Mouse (Mus musculus) MEL (cell line): Measurements from ENCODE around the gene Fcrlb. TPM values are rescaled to one million over a fixed set of nuclear protein-coding genes. Genes with fewer than 3 reads are reported as not detected.

Experiments used
- DNase-seq: peaks from one replicate; pipeline ENCODE4 v3.0.0; 2011; ENCODE audit warnings: low read depth, low spot score
- H3K27ac ChIP-seq: 2 replicates; pipeline ENCODE4 v1.5.1; 2012; ENCODE audit warnings: low read depth, mild to moderate bottlenecking, control low read depth, low read length, moderate library complexity; ENCODE audit not compliant: control insufficient read depth
- H3K27me3 ChIP-seq, 2 experiments: fragments of 150-350 bp in 1 of 2; sonication (generic) in 1 of 2; 2 replicates each; pipeline ENCODE4 v1.6.1; 2012; ENCODE audit warnings: low read length in 2 of 2, mild to moderate bottlenecking in 2 of 2, improper control_type of control experiment in 1 of 2, moderate library complexity in 1 of 2; ENCODE audit not compliant: insufficient read depth in 2 of 2, control insufficient read depth in 1 of 2
- H3K36me3 ChIP-seq, 2 experiments: 2 replicates each; pipeline ENCODE4 v1.6.1; 2012 to 2014; ENCODE audit warnings: low read length in 2 of 2, improper control_type of control experiment in 1 of 2, inconsistent platforms in 1 of 2, mild to moderate bottlenecking in 1 of 2; ENCODE audit not compliant: insufficient read depth in 2 of 2, control insufficient read depth in 1 of 2
- H3K4me1 ChIP-seq, 2 experiments: fragments of 150-350 bp in 1 of 2; sonication (generic) in 1 of 2; 2 replicates each; pipeline ENCODE4 v1.6.1; 2012; ENCODE audit warnings: low read length in 2 of 2, improper control_type of control experiment in 1 of 2, mild to moderate bottlenecking in 1 of 2; ENCODE audit not compliant: insufficient read depth in 2 of 2, control insufficient read depth in 1 of 2
- H3K4me3 ChIP-seq, 2 experiments: fragments of 150-350 bp in 1 of 2; sonication (generic) in 1 of 2; 2 replicates each; pipeline ENCODE4 v1.5.1; 2012; ENCODE audit warnings: low read depth in 2 of 2, low read length in 2 of 2, mild to moderate bottlenecking in 2 of 2, moderate library complexity in 2 of 2, control low read depth in 1 of 2, improper control_type of control experiment in 1 of 2; ENCODE audit not compliant: control insufficient read depth in 1 of 2, insufficient read depth in 1 of 2
- H3K79me2 ChIP-seq: 2 replicates; pipeline ENCODE4 v1.6.1; 2012; ENCODE audit warnings: mild to moderate bottlenecking, low read length, moderate library complexity; ENCODE audit not compliant: control insufficient read depth, poor library complexity, insufficient read depth
- H3K9ac ChIP-seq: 2 replicates; pipeline ENCODE4 v1.6.1; 2012; ENCODE audit warnings: low read depth, mild to moderate bottlenecking, control low read depth, low read length, moderate library complexity; ENCODE audit not compliant: control insufficient read depth, poor library complexity, severe bottlenecking
- H3K9me3 ChIP-seq: fragments of 150-350 bp; sonication (generic); replicated peaks from 2 replicates; pipeline ENCODE4 v1.6.1; 2012; ENCODE audit warnings: mild to moderate bottlenecking, low read length, improper control_type of control experiment, moderate library complexity; ENCODE audit not compliant: insufficient read depth
- BHLHE40 ChIP-seq: IDR thresholded peaks from 2 replicates; pipeline ENCODE4 v1.6.1; 2012; ENCODE audit warnings: low read depth, mild to moderate bottlenecking, inconsistent platforms, low read length, improper control_type of control experiment, borderline replicate concordance
- CTCF ChIP-seq, 3 experiments: IDR thresholded peaks in 2 of 3; conservative IDR thresholded peaks in 1 of 3; 2 replicates each; pipeline ENCODE4 v1.5.1; 2011 to 2012; ENCODE audit warnings: low read length in 3 of 3, low read depth in 2 of 3, mild to moderate bottlenecking in 2 of 3, improper control_type of control experiment in 1 of 3, inconsistent platforms in 1 of 3, mixed read lengths in 1 of 3, moderate library complexity in 1 of 3; ENCODE audit not compliant: control insufficient read depth in 1 of 3, insufficient read depth in 1 of 3, poor library complexity in 1 of 3, severe bottlenecking in 1 of 3
- ELF1 ChIP-seq: IDR thresholded peaks from 2 replicates; pipeline ENCODE4 v1.6.1; 2014; ENCODE audit warnings: low read depth, mild to moderate bottlenecking, inconsistent platforms, low read length, improper control_type of control experiment, moderate library complexity
- EP300 ChIP-seq, 2 experiments: IDR thresholded peaks; 2 replicates each; pipeline ENCODE4 v1.6.1; 2011; ENCODE audit warnings: improper control_type of control experiment in 2 of 2, low read length in 2 of 2, low read depth in 1 of 2, mild to moderate bottlenecking in 1 of 2
- ETS1 ChIP-seq: IDR thresholded peaks from 2 replicates; pipeline ENCODE4 v1.6.1; 2012; ENCODE audit warnings: low read depth, mild to moderate bottlenecking, inconsistent platforms, low read length, improper control_type of control experiment, moderate library complexity
- GABPA ChIP-seq: IDR thresholded peaks from 2 replicates; pipeline ENCODE4 v1.6.1; 2012; ENCODE audit warnings: low read depth, mild to moderate bottlenecking, inconsistent platforms, low read length, improper control_type of control experiment, moderate library complexity
- JUND ChIP-seq: IDR thresholded peaks from 2 replicates; pipeline ENCODE4 v1.6.1; 2011; ENCODE audit warnings: low read depth, mild to moderate bottlenecking, improper control_type of control experiment, low read length
- MEF2A ChIP-seq: IDR thresholded peaks from 2 replicates; pipeline ENCODE4 v1.6.1; 2014; ENCODE audit warnings: low read depth, mild to moderate bottlenecking, inconsistent platforms, low read length, improper control_type of control experiment; ENCODE audit not compliant: poor library complexity, insufficient replicate concordance, severe bottlenecking; ENCODE audit errors: extremely low read depth
- MXI1 ChIP-seq: IDR thresholded peaks from 2 replicates; pipeline ENCODE4 v1.6.1; 2011; ENCODE audit warnings: mild to moderate bottlenecking, low read depth, low read length, improper control_type of control experiment
- MYC ChIP-seq: IDR thresholded peaks from 2 replicates; pipeline ENCODE4 v1.6.1; 2011; ENCODE audit warnings: low read depth, mild to moderate bottlenecking, low read length, improper control_type of control experiment, moderate library complexity
- NRF1 ChIP-seq: IDR thresholded peaks from 2 replicates; pipeline ENCODE4 v1.6.1; 2014; ENCODE audit warnings: low read depth, mild to moderate bottlenecking, inconsistent platforms, low read length, improper control_type of control experiment, moderate library complexity; ENCODE audit not compliant: poor library complexity, insufficient read depth, severe bottlenecking
- POLR2A ChIP-seq, 2 experiments: IDR thresholded peaks; 2 replicates each; pipeline ENCODE4 v1.6.1; 2011 to 2012; ENCODE audit warnings: low read length in 2 of 2, mild to moderate bottlenecking in 2 of 2, control low read depth in 1 of 2, improper control_type of control experiment in 1 of 2, low read depth in 1 of 2, moderate library complexity in 1 of 2; ENCODE audit not compliant: control insufficient read depth in 1 of 2, insufficient read depth in 1 of 2, poor library complexity in 1 of 2
- POLR2AphosphoS5 ChIP-seq: IDR thresholded peaks from 2 replicates; pipeline ENCODE4 v1.6.1; 2012; ENCODE audit warnings: low read depth, borderline replicate concordance, mild to moderate bottlenecking, inconsistent platforms, low read length, moderate library complexity, mixed read lengths
- RAD21 ChIP-seq: IDR thresholded peaks from 2 replicates; pipeline ENCODE4 v1.6.1; 2011; ENCODE audit warnings: mild to moderate bottlenecking, low read depth, low read length, improper control_type of control experiment
- SIN3A ChIP-seq: IDR thresholded peaks from 2 replicates; pipeline ENCODE4 v1.6.1; 2012; ENCODE audit warnings: low read length, improper control_type of control experiment, inconsistent platforms
- SMC3 ChIP-seq: IDR thresholded peaks from 2 replicates; pipeline ENCODE4 v1.6.1; 2011; ENCODE audit warnings: low read depth, low read length, improper control_type of control experiment
- TCF12 ChIP-seq: IDR thresholded peaks from 2 replicates; pipeline ENCODE4 v1.6.1; 2014; ENCODE audit warnings: low read depth, mild to moderate bottlenecking, inconsistent platforms, low read length, improper control_type of control experiment, moderate library complexity
- USF1 ChIP-seq: IDR thresholded peaks from 2 replicates; pipeline ENCODE4 v1.6.1; 2014; ENCODE audit warnings: low read depth, mild to moderate bottlenecking, inconsistent platforms, low read length, improper control_type of control experiment, moderate library complexity
- ZC3H11A ChIP-seq: IDR thresholded peaks from 2 replicates; pipeline ENCODE4 v1.6.1; 2012; ENCODE audit warnings: low read depth, mild to moderate bottlenecking, inconsistent platforms, low read length, improper control_type of control experiment
- ZNF384 ChIP-seq: IDR thresholded peaks from 2 replicates; pipeline ENCODE4 v1.6.1; 2012; ENCODE audit warnings: low read depth, mild to moderate bottlenecking, inconsistent platforms, low read length, improper control_type of control experiment
- polyA plus RNA-seq, 2 experiments: library from polyadenylated mRNA; stranded (reverse) in 1 of 2; unstranded in 1 of 2; fragments of >175 nt in 1 of 2; fragments of >200 nt in 1 of 2; gene quantifications; 2 replicates each; pipeline versions ENCODE4 v1.2.1 to v1.2.4; 2012; ENCODE audit warnings: low replicate concordance in 2 of 2, low read depth in 1 of 2; ENCODE audit not compliant: insufficient read length in 2 of 2, insufficient read depth in 1 of 2, missing spikeins in 1 of 2
- total RNA-seq: library from RNA; depleted of rRNA; stranded (reverse); fragments of 300-350 nt; gene quantifications from 2 replicates; pipeline ENCODE4 v1.2.3, GENCODE M21; 2012

The Fcrlb gene
- total and polyA plus RNA-seq, 3 experiments: not detected

DNA sequence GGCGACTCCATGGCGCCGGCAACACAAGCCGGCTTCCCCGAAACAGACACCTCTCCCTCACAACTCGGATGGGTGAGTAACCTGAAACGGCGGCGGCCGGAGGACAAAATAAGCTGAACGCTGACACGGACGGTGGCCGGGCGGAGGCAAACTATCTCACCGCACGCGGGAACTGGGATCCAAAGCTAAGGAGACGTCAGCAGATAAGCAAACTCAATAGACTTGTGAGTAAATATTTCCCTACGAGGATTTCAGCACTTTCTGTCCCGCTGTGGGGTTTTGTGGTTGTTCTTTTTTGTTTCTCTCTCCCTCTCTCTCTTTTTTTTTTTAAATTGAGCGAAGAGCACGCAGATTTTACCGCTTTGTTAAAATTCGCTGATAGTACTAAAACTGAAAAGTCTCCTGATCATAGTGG, 45.0 kb downstream of the Fcrlb start, which contains the start of gene Atf6 (continued):
- peak; percentile 55 to 58; a peak in 3 of 4 replicates for TF ChIP-seq EP300 (IDR thresholded peaks at IDR 0.05; ENCODE audit: low read depth in 1 of 2, low read length in 2 of 2)
- TF ChIP-seq CTCF (IDR thresholded peaks at IDR 0.05 in 2 of 3, conservative IDR thresholded peaks at IDR 0.05 in 1 of 3; ENCODE audit: control insufficient read depth in 1 of 3, insufficient read depth in 1 of 3, low read depth in 2 of 3, low read length in 3 of 3, poor library complexity in 1 of 3, severe bottlenecking in 1 of 3): no peak

DNA sequence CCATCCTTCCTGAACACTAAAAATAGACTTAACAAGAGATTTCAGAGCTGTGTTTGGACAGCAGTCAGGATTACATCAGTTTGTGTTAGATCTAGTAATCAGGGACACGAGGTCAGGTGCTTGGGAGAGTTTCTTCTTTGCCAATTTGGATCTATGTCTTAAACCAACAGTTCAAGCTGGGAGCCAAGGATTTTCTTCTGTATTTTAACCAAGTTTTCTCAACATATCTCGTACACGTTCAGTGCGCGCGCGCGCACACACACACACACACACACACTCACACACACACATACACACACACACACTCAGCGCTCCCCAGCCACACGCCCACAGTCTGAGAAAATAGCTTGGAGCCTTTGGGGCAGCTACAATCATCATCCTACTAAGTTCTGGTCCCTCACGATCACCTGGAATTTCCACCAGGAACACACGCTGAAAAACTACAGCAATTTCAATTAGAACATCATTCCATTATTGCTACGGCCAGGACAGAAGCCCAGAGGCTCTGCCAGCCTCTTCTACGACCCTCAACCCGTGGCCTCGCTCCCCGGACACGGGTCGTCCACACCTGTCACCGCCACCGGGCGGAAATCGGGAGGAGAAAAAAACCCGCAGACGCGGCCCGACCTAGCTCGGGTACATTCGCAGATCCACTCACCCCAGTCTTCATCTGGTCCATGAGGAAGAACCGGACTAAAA, 45.6 kb downstream of the Fcrlb start:
- Histone ChIP-seq H3K27ac (peak overlapping the region; percentile 83), H3K36me3 (peaks cover 0 to 38% of the 10 kb centered on the region in 2 experiments; a peak in 2 of 4 replicates), H3K4me3 (peak overlapping the region; percentile 63 to 87), H3K9ac (peak overlapping the region; percentile 94), H3K9me3 (no peaks in the 10 kb centered on the region), H3K4me1 (peaks cover 6 to 23% of the 10 kb centered on the region in 2 experiments), H3K27me3 (no peaks in the 10 kb centered on the region), H3K79me2 (peaks cover 29% of the 10 kb centered on the region)
- TF ChIP-seq JUND: no peak
- TF ChIP-seq ZNF384: no peak
- TF ChIP-seq ZC3H11A: no peak
- peak; percentile 17; the same call in 1 of the 2 replicates for TF ChIP-seq MXI1
- no peak for TF ChIP-seq POLR2AphosphoS5
- no peak for TF ChIP-seq BHLHE40
- no peak for TF ChIP-seq TCF12
- no peak for TF ChIP-seq SIN3A
- no peak for TF ChIP-seq GABPA
- no peak for TF ChIP-seq ELF1
- TF ChIP-seq NRF1: peak; percentile 56; the same call in 1 of the 2 replicates
- TF ChIP-seq RAD21: no peak
- no peak for TF ChIP-seq POLR2A (IDR thresholded peaks at IDR 0.05; ENCODE audit: control insufficient read depth in 1 of 2, insufficient read depth in 1 of 2, low read depth in 1 of 2, low read length in 2 of 2, poor library complexity in 1 of 2)
- TF ChIP-seq MEF2A: peak; percentile 37; the same call in 1 of the 2 replicates
- no peak for TF ChIP-seq USF1
- TF ChIP-seq ETS1: no peak
- 0 out of 2 replicates have a peak, but pooled peaks have one; percentile 25 for TF ChIP-seq MYC
- no peak for TF ChIP-seq SMC3
- TF ChIP-seq CTCF (IDR thresholded peaks at IDR 0.05 in 2 of 3, conservative IDR thresholded peaks at IDR 0.05 in 1 of 3; ENCODE audit: control insufficient read depth in 1 of 3, insufficient read depth in 1 of 3, low read depth in 2 of 3, low read length in 3 of 3, poor library complexity in 1 of 3, severe bottlenecking in 1 of 3): no peak
- DNase-seq: peak; percentile 58
